Mouse (Mus musculus) left cerebral cortex, postnatal 36 days (tissue): Measurements from ENCODE around the gene Tmeff1. TPM values are rescaled to one million over a fixed set of nuclear protein-coding genes. Genes with fewer than 3 reads are reported as not detected.

Source experiments
- DNase-seq, 2 experiments: peaks; one replicate each; pipeline ENCODE4 v3.0.0; 2021 to 2022; ENCODE audit warnings: low spot score in 2 of 2, mixed read lengths in 1 of 2
- intact Hi-C: fragments of 180-260 bp; cut with DNase I; formaldehyde crosslinking; loops from one replicate; pipeline ENCODE4 v1.15.1; 2025
- total RNA-seq, 2 experiments: library from RNA; stranded (reverse); gene quantifications; 2 replicates each; pipeline ENCODE4 v1.2.3; 2021

The Tmeff1 gene
- 100 to 1,000 TPM; 114 to 135 TPM for total RNA-seq

DNA sequence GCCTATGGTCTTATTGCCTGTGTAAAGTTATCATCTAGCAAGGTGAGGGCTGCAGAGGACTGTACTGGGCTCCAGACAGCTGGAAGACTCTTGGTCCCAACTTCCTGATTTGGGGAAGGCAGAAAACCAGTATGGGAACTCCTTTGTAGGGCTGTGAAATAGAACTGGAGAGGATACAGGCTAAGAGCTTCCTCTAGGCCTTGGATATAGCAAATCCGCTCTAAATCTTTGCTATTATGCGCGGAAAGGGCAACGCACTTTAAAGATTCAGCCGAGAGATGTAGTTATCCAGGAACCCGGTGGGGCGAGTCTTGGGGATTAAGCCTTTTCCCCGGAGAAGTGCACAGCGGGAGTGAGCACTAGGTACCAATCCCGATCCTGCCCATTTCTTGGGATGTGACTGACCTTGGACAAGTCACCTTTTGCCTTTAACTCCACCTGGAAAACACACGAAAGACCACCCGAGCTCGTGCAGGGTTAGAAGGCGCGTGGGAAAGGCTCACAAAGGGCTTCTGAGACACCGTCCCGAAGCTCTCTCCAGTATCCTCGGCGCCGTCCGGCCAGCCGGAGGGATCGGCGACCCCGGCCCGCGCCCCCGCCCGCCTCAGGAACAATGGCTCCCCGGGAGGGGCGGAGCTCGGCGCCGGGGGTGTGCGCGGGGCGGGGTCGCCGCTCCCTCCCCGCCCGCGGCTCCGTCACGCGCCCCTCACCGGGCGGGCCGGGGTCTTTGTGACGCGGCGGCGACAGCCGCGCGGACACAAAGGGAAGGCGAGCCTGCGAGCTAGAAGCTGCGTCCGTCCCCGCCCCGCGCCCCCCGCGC, at the start of gene Tmeff1:
TSS of gene Tmeff1 (plus strand) at position 754 of the 820 bp plus-strand sequence.
- intact Hi-C loops: loop anchor here (5.0 kb wide), 3 partner anchors 42 to 98 kb away; partner anchors contain the start of gene Cavin4
- peak; percentile 33 to 63 for DNase-seq

- no peak for DNase-seq
- intact Hi-C loops: no loop called here
Measured at GRCm38 (mm10) chr4:48536275-48536674, 48.7 kb upstream of the Tmeff1 start.

GRCm38 (mm10) chr4:48537024-48537423, 48.0 kb upstream of the Tmeff1 start:
- intact Hi-C loops: no loop called here
- DNase-seq: no peak

- intact Hi-C loops: no loop called here
- no peak for DNase-seq
Measured at GRCm38 (mm10) chr4:48538581-48538980, 46.4 kb upstream of the Tmeff1 start.

- intact Hi-C loops: loop anchor here (5.0 kb wide), 2 partner anchors 47 to 68 kb away; partner anchors contain the start of genes Tex10 and Tmeff1
Measured at GRCm38 (mm10) chr4:48539841-48540575, 45.0 kb upstream of the Tmeff1 start, which contains the start of gene Msantd3. Gene Msantd3 (plus strand): TSS chr4:48539935.

DNA sequence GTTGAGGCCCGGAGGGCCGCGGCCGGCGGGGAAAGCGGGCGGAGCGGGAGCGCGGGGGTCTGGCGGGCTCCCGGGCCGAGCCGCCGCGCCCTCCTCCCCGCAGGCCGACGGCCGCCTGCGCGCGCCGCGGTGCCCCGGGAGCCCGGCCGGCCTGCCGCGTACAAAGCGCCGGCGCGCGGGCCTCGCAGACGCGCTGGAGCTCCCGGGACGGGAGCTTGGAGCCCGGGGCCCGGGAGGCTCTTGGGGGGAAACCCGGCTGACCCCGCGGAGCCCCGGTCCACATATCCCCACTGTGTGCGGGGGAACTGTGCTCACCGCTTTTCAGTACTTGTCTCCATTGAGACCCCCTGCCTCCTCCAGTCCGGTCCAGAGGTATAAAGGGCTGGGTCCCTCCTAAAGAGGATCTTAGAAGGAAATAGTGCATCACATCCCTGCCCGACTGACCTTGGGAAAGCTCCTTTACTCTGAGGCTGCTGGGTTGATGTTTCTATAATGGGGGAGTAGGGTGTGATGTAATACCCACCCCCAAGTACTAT, 44.3 kb upstream of the Tmeff1 start:
- intact Hi-C loops: loop anchor here (5.0 kb wide), 2 partner anchors 47 to 68 kb away; partner anchors contain the start of genes Tex10 and Tmeff1

More at GRCm38 (mm10) chr4:48539841-48540575, 45.0 kb upstream of the Tmeff1 start, which contains the start of gene Msantd3:
- peak; percentile 57 to 59 for DNase-seq

GRCm38 (mm10) chr4:48541526-48542250, 43.3 kb upstream of the Tmeff1 start:
- intact Hi-C loops: loop anchor here (5.0 kb wide), 2 partner anchors 46 to 69 kb away; partner anchors contain the start of genes Tex10 and Tmeff1
- no peak for DNase-seq

More for the DNA sequence above, 44.3 kb upstream of the Tmeff1 start:
- DNase-seq: peak; percentile 31 to 58

DNA sequence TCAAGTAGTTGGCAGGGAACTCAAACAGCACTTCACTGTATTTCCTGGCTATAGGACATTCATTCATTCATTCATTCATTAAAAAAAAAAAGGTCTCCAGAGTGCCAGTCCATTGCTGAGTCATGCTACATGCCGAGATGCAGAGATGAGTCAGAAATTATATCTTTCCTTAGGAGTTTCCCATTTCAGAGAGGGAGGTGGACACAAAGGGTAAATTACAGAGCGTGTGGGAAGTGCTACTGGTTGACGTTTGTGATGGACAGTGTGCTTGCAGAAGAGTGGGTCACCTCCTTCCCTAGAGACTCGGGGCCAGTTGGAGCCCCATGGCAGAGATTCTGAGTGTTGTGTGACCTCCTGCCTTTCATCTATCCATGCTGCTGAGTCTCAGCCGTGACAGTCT, 42.6 kb upstream of the Tmeff1 start:
- intact Hi-C loops: loop anchor here (5.0 kb wide), 2 partner anchors 45 to 70 kb away; partner anchors contain the start of genes Tex10 and Tmeff1
- DNase-seq: no peak

DNA sequence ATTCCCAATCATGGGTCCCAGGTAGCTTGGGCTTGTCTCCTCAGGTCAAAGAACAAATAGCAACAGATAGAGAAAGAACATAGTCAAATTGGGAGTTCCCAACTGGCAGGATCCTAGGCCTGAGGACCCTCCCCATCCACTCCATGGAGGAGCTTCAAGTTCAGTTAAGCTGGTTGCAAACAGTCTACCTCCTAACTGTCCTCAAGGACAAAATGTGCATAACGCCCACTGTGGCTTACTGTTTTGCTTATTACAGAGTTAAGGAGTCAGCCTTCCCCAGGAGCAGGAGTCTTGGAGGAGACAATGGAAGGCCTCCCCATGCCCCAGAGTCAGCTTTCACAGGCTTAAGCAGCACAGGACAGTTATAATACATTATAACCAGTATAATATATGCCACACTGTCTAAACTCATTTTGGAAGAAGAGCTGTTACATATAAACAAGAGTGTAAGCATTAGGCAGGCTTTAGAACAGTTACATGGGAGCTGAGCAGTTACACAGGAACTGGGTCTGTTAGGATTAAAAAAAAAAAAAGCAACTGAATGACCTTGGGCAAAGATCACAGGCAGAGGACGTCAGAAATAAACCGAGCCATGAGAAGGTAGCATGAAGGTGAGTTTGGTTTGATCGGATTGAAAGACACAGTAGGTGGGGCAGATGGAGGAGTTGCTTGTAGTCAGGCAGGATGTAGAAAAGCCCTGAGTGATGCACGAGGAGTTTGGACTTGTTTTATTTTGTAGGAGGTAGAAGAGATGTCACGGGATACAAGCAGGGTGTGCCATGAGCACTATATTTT, 41.7 kb upstream of the Tmeff1 start:
- no peak for DNase-seq
- intact Hi-C loops: loop anchor here (5.0 kb wide), 2 partner anchors 44 to 71 kb away; partner anchors contain the start of genes Tex10 and Tmeff1

- no peak for DNase-seq
- intact Hi-C loops: loop anchor here (5.0 kb wide), 2 partner anchors 43 to 72 kb away; partner anchors contain the start of genes Tex10 and Tmeff1
Measured at GRCm38 (mm10) chr4:48544141-48544540, 40.8 kb upstream of the Tmeff1 start.

DNA sequence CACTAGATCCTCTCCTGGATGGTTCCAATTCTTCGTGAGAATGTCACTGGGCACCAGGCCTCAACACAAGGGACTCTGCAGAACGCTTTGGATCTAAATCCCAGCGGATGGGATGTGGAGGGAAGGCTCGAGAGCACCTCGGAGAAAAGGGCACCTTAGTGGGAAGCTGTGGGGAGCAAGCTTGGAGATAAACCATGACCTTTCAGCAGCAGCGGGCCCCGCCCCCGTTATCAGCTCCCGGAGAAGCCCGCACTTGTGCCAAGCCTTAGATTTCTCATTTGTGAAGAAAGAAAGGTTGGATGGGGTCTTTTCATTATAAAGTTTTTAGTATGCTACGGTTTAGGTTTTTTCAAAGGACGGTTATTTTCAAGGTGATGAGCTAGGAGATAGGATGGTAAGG, 39.0 kb upstream of the Tmeff1 start:
- DNase-seq: no peak
- intact Hi-C loops: no loop called here

DNA sequence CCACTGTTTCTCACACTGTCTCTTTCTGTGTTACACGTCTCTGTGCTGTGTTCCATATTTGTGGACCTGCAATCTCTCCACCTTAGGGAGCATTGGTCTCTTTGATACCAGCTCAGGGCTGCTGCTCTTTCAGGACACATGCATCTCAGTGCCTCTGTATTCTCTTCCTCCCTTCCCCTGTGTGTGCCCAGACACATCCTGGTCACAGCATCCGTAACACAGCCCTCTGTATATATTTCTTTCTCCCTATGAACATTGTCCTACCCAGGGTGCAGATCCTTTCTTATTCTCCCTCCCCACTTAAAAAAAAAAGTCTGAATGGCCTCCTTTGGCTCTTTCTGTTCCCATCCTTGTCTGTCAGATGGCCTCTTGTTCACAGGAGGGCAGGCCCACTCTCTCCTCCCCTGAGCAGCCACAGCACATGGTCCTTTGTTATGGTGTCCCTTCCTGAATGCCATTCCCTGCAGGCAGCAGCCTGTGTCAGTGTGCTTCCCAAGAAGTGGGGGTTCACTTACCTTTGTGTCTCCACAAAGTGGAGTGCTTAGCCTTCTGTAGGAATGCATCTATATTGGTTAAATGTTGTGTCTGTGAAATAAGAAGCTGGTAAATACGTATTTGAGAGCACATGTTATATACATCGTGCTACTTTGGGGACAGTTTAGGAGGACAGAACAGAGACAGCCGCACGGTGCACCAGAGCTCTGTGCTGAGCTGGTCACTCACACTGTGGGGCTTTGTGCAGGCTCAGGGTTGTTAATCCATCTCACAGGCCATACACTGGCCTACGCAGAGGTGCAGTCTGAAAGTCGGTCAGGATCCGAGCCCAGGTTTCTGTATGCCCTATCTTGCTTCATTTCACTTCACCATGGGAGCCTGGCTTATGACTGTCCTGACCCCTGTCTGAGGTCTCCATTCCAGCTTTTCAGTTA, 38.1 kb upstream of the Tmeff1 start:
- DNase-seq: no peak

DNA sequence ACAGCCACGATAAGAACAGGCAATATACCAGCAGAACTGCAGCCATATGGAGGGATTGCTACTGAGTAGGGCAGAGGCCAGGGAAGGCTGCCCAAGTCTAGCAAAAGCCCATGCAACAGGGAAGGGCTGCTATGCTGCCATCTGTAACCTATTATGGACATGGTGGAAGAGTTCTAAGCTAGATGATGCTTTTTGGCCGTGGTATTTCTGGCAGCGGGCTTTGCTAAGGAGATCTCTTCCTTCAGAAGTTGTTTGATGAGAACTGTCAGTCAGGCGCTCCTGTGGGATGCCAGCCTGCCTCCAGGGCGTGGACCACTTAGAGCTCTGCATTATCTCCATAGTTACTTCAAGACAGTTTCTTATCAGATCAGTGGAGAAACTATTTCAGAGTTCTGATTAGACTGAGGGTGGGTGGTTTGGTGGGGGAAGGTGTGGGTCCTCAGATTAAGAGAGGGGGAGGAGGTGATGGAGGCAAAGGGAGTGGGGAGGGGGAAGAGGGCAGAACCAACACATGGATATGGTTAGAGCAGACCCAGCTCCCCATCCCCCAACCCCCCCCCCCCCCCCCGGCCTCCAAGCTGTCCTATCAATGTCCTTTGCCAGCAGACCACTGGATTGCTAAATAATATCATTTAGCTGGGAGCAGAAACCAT, 36.5 kb upstream of the Tmeff1 start:
- DNase-seq: no peak
- intact Hi-C loops: no loop called here

More for the DNA sequence above, 38.1 kb upstream of the Tmeff1 start:
- intact Hi-C loops: no loop called here

- intact Hi-C loops: no loop called here
- DNase-seq: no peak
Measured at GRCm38 (mm10) chr4:48549661-48550060, 35.3 kb upstream of the Tmeff1 start.

DNA sequence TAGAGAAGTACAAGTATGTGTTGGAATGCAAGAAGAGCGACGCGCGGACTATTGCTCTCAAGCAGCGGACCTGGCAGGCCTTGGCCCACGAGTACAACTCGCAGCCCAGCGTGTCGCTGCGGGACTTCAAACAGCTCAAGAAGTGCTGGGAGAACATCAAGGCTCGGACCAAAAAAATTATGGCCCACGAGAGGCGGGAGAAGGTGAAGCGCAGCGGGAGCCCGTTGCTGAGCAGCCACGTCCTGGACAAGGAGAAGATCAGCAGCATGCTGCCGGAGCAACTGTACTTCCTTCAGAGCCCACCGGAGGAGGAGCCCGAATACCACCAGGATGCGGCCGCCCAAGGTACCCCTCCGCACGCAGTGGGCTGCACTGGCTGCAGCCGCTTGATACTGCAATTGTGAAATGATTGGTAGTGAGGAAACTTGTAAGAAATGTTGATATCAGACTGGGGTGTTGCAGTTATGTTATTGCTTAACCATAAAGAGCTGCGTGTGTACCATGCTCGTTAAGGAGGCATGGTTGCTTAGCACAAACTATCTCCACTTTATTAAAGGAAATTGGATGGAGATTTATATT, 32.4 kb upstream of the Tmeff1 start:
- intact Hi-C loops: no loop called here

GRCm38 (mm10) chr4:48554132-48554531, 30.8 kb upstream of the Tmeff1 start:
- intact Hi-C loops: no loop called here
- no peak for DNase-seq

More for the DNA sequence above, 32.4 kb upstream of the Tmeff1 start:
- DNase-seq: no peak
